Mouse (Mus musculus) heart, postnatal 0 days (tissue): ENCODE data around the gene Tbc1d10a.

ENCODE experiments used
- CTCF ChIP-seq: IDR thresholded peaks from 2 replicates; pipeline ENCODE4 v1.5.1; 2016; ENCODE audit warnings: antibody characterized with exemption, control low read depth, low read depth
- EP300 ChIP-seq: IDR thresholded peaks from 2 replicates; pipeline ENCODE4 v1.6.1; 2016; ENCODE audit warnings: antibody characterized with exemption, low read depth

DNA sequence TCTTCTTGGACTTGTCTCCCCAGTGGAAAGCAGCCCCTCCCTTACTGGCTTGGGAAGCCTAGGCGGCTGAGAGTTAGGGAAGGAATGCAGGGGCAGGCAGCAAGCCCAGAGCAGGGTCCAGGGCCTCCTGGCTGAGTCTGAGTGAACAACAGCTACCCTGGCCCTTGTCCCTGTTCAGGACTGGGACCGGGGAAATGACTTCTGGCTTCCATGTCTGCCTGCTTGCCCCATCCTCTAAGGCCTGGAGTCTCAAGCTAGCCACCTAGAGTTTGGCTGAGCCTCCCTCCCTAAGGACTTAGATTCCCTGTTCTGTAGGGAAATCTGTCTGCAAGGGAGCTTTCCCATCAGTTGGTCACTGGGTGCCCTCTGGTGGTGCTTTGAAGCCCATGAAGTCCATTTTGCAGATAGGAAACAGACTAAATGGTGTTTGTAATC is 32.7 kb downstream of the Tbc1d10a start:
- peak; percentile 91 for TF ChIP-seq CTCF
- no peak for TF ChIP-seq EP300
